Mouse (Mus musculus): ENCODE data around the gene Rbm48. TPM values are rescaled to one million over a fixed set of nuclear protein-coding genes. Genes with fewer than 3 reads are reported as not detected.
A peak's percentile ranks its signal among the peaks of the same experiment; 100 is the strongest.

Rbm48 gene
- 7.8 and 10.5 TPM in 2 replicates for polyA plus RNA-seq (2015; fragmentation: Nextera tagmentation; extraction: Ambion mirVana)

DNA sequence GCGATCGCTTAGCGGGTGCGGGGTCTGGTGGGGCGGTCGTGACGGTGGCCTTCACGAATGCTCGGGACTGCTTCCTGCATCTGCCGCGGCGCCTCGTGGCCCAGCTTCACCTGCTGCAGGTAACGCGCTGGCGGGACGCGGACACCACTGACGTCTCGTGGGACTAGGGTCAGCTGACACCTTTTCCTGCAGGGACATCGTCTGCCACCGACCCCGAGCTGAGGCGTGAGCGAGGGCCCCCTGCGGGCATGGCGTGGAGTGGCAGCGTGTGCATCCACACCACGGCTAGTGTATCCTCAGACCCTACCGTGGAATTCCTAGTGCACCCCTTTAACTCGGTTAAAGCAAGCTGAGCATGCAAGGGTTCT lies at the start of gene Rbm48:
Rbm48 (minus strand) TSS at position 187 of the 368 bp plus-strand sequence.
- Histone ChIP-seq H3K4me2 (replicated peaks; ENCODE audit: low read depth, low read length) (peak within 1 kb of the TSS; percentile 81), H3K27ac (ENCODE audit: low read length) (peak within 1 kb of the TSS; percentile 83), H3K9me3 (ENCODE audit: low read length) (no peaks in the 10 kb centered on the region), H3K27me3 (replicated peaks; ENCODE audit: insufficient read depth, low read length) (no peaks in the 10 kb centered on the region), H3K4me3 (ENCODE audit: low read depth, low read length) (peak within 1 kb of the TSS; percentile 88), H3K36me3 (ENCODE audit: insufficient read depth, low read length) (0 out of 2 replicates have a peak, but pooled peaks cover 7% of the 10 kb centered on the region), H3K4me1 (ENCODE audit: insufficient read depth, low read depth, low read length) (peaks cover 7% of the 10 kb centered on the region; the same call in 1 of the 2 replicates), H3K9ac (replicated peaks; ENCODE audit: low read depth) (peak within 1 kb of the TSS; percentile 68)
- DNase-seq (ENCODE audit: low spot score) (peak; percentile 89), ATAC-seq (peak; percentile 90)
- TF ChIP-seq CTCF (IDR thresholded peaks at IDR 0.05), result peak; percentile 84
- no peak for TF ChIP-seq EP300 (IDR thresholded peaks at IDR 0.05)
- WGBS, result under 1% methylated on average over 31 of the region's 31 CpGs

DNA sequence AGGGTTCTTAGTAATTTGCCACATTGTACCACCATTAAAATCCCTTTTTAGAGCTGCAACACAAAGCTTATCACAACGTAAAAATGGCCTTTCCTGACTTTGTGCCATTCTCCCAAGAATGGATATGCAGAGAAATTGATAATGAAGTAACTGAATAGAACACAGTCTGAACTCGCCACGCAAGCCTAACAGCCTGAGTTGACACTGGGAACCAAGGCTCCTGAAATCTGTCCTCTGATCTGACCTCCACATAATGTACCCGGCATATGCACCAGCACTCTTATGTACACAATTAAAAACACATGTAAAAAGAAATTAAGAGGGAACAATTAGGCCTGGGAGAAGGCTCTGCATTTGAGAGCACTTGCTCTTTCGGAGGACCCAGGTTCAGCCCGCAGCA lies 48.9 kb upstream of the Rbm48 start:
- no peak overlapping the region for H3K4me2 ChIP-seq (replicated peaks; ENCODE audit: low read depth, low read length)
- H3K9ac ChIP-seq (replicated peaks; ENCODE audit: low read depth), result no peak overlapping the region
- H3K4me1 ChIP-seq (ENCODE audit: insufficient read depth, low read depth, low read length), result no peaks in the 10 kb centered on the region
- no peaks in the 10 kb centered on the region for H3K27me3 ChIP-seq (replicated peaks; ENCODE audit: insufficient read depth, low read length)
- 0 out of 2 replicates have a peak, but pooled peaks cover 3% of the 10 kb centered on the region for H3K36me3 ChIP-seq (ENCODE audit: insufficient read depth, low read length)
- no peak overlapping the region for H3K4me3 ChIP-seq (ENCODE audit: low read depth, low read length)
- TF ChIP-seq EP300 (IDR thresholded peaks at IDR 0.05) (no peak), CTCF (IDR thresholded peaks at IDR 0.05) (no peak)
- no peaks in the 10 kb centered on the region for H3K9me3 ChIP-seq (ENCODE audit: low read length)
- WGBS, result 81% methylated on average over 6 of the region's 6 CpGs
- no peak for ATAC-seq
- no peak for DNase-seq (ENCODE audit: low spot score)
- no peak overlapping the region for H3K27ac ChIP-seq (ENCODE audit: low read length)

DNA sequence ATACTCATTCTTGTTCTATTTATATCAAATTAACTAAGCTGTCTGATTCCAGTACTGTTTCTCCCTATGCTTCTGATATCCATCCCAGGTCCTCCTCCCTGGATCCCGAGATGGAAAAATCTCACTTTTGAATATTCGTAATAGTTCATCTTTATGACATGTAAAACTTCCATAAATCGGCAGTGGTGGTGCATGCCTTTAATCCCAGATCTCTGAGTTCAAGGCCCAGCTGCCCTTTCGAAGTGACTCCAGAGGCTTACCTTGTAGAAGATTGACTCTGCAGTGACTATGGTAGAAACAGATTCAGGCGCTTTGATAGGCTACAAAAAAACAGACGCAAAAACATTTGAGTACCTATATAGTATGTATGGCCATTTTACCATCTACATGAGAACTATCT lies 48.2 kb upstream of the Rbm48 start:
- no peaks in the 10 kb centered on the region for H3K9me3 ChIP-seq (ENCODE audit: low read length)
- no peak for TF ChIP-seq EP300 (IDR thresholded peaks at IDR 0.05)
- no peak for TF ChIP-seq CTCF (IDR thresholded peaks at IDR 0.05)
- no peak for ATAC-seq
- DNase-seq (ENCODE audit: low spot score), result no peak
- H3K4me1 ChIP-seq (ENCODE audit: insufficient read depth, low read depth, low read length), result no peaks in the 10 kb centered on the region
- 90% methylated on average over 6 of the region's 6 CpGs for WGBS
- H3K27ac ChIP-seq (ENCODE audit: low read length), result no peak overlapping the region
- H3K4me2 ChIP-seq (replicated peaks; ENCODE audit: low read depth, low read length), result no peak overlapping the region
- H3K4me3 ChIP-seq (ENCODE audit: low read depth, low read length), result no peak overlapping the region
- 0 out of 2 replicates have a peak, but pooled peaks cover 3% of the 10 kb centered on the region for H3K36me3 ChIP-seq (ENCODE audit: insufficient read depth, low read length)
- H3K27me3 ChIP-seq (replicated peaks; ENCODE audit: insufficient read depth, low read length), result no peaks in the 10 kb centered on the region
- H3K9ac ChIP-seq (replicated peaks; ENCODE audit: low read depth), result no peak overlapping the region

DNA sequence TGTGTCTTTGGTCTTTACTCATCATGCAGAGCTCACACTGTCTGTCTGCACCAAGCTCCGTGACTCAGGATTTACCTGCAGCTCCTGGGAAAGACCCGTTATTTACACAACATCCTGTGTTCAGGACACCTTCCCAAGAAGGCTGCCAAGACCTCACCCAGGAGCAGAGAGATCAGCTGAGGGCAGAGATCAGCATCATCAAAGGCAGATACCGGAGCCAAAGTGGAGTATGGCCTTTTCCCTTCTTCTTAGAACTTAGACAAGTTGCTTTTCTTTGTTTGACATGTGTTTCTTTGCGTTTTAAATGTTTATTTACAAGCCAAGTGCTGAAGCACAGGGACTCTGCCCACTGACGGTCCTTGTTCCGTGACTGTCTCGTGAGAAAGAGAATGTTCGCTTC lies 38.9 kb upstream of the Rbm48 start:
- no peak for DNase-seq (ENCODE audit: low spot score)
- Histone ChIP-seq H3K9ac (replicated peaks; ENCODE audit: low read depth) (no peak overlapping the region), H3K27ac (ENCODE audit: low read length) (no peak overlapping the region), H3K9me3 (ENCODE audit: low read length) (no peaks in the 10 kb centered on the region), H3K36me3 (ENCODE audit: insufficient read depth, low read length) (peaks cover 6% of the 10 kb centered on the region; the same call in 1 of the 2 replicates), H3K4me2 (replicated peaks; ENCODE audit: low read depth, low read length) (no peak overlapping the region), H3K4me1 (ENCODE audit: insufficient read depth, low read depth, low read length) (no peaks in the 10 kb centered on the region), H3K27me3 (replicated peaks; ENCODE audit: insufficient read depth, low read length) (no peaks in the 10 kb centered on the region), H3K4me3 (ENCODE audit: low read depth, low read length) (no peak overlapping the region)
- WGBS, result 73% methylated on average over 8 of the region's 8 CpGs
- ATAC-seq, result no peak
- TF ChIP-seq CTCF (IDR thresholded peaks at IDR 0.05), result no peak
- no peak for TF ChIP-seq EP300 (IDR thresholded peaks at IDR 0.05)

DNA sequence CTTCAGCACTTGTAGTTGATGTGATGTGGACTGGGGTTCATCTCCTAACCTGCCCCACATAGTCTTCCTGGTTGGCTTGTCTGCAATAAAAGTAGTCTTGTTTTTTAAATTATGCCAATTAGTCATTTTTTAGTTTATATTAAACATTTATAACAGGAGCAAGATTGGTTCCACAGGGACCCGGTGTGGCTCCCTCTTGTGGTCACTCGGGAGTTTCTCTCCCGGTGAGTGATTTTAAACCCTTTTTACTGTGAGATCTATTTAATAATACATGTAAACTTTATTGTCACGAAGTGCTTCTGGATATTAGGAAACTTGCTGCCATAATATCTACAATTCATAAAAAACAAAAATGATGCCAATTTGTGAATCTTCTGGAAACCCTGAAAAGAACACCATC lies 37.6 kb upstream of the Rbm48 start:
- no peak for DNase-seq (ENCODE audit: low spot score)

DNA sequence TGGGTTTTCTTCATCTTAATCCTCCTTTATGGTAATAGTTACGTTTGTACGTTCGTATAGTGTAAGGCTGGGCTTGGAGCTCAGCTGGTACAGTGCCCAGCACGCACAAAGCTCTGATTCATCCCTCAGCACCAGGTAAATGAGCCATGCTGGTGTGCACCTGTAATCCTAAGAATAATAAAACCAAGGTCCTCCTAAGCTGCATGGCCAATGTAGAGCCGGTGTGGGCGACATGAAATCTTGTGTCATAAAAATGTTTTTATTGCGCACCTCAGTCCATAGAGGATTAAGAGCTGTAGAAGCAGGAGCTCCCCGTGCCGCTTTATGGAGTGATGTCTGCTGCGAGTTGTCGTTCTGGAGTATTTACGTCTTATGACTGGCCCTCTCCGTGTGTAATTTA lies 36.9 kb upstream of the Rbm48 start:
- 94% methylated on average over 13 of the region's 13 CpGs for WGBS
- TF ChIP-seq EP300 (IDR thresholded peaks at IDR 0.05), result no peak
- TF ChIP-seq CTCF (IDR thresholded peaks at IDR 0.05), result no peak
- Histone ChIP-seq H3K4me1 (ENCODE audit: insufficient read depth, low read depth, low read length) (no peaks in the 10 kb centered on the region), H3K9ac (replicated peaks; ENCODE audit: low read depth) (no peak overlapping the region), H3K27me3 (replicated peaks; ENCODE audit: insufficient read depth, low read length) (no peaks in the 10 kb centered on the region), H3K4me2 (replicated peaks; ENCODE audit: low read depth, low read length) (no peak overlapping the region), H3K36me3 (ENCODE audit: insufficient read depth, low read length) (peaks cover 6% of the 10 kb centered on the region; the same call in 1 of the 2 replicates), H3K27ac (ENCODE audit: low read length) (no peak overlapping the region), H3K4me3 (ENCODE audit: low read depth, low read length) (no peak overlapping the region), H3K9me3 (ENCODE audit: low read length) (no peaks in the 10 kb centered on the region)
- DNase-seq (ENCODE audit: low spot score) (no peak), ATAC-seq (no peak)

More for the DNA sequence above, 37.6 kb upstream of the Rbm48 start:
- Histone ChIP-seq H3K27me3 (replicated peaks; ENCODE audit: insufficient read depth, low read length) (no peaks in the 10 kb centered on the region), H3K4me3 (ENCODE audit: low read depth, low read length) (no peak overlapping the region), H3K9ac (replicated peaks; ENCODE audit: low read depth) (no peak overlapping the region), H3K4me1 (ENCODE audit: insufficient read depth, low read depth, low read length) (no peaks in the 10 kb centered on the region), H3K27ac (ENCODE audit: low read length) (no peak overlapping the region), H3K9me3 (ENCODE audit: low read length) (no peaks in the 10 kb centered on the region), H3K36me3 (ENCODE audit: insufficient read depth, low read length) (peaks cover 6% of the 10 kb centered on the region; the same call in 1 of the 2 replicates), H3K4me2 (replicated peaks; ENCODE audit: low read depth, low read length) (no peak overlapping the region)
- ATAC-seq, result no peak
- WGBS, result 69% methylated on average over 4 of the region's 4 CpGs
- TF ChIP-seq CTCF (IDR thresholded peaks at IDR 0.05) (peak; percentile 52), EP300 (IDR thresholded peaks at IDR 0.05) (no peak)

DNA sequence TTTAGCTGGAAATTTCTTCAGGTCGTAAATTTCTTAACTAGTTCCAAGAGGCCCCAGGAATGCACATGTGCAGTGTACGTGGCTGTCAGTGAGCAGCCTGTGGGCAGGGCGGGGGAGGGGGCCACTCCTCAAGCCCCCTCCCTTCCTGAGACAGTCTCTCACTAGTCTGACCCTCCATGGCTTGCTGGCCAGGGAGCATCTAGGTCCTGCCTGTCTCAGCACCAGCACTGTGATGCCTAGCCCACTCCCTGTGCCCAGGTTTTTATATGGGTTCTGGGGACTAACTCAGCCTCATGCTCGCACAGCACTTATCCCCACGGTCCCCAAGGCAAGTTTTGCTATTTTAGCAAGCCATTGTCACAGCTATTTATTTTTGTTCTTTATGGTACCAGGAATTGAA lies 35.9 kb upstream of the Rbm48 start:
- WGBS, result 82% methylated on average over 5 of the region's 5 CpGs
- H3K36me3 ChIP-seq (ENCODE audit: insufficient read depth, low read length), result peaks cover 6% of the 10 kb centered on the region; the same call in 1 of the 2 replicates
- H3K4me2 ChIP-seq (replicated peaks; ENCODE audit: low read depth, low read length), result no peak overlapping the region
- H3K27me3 ChIP-seq (replicated peaks; ENCODE audit: insufficient read depth, low read length), result no peaks in the 10 kb centered on the region
- H3K4me1 ChIP-seq (ENCODE audit: insufficient read depth, low read depth, low read length), result no peaks in the 10 kb centered on the region
- no peak overlapping the region for H3K4me3 ChIP-seq (ENCODE audit: low read depth, low read length)
- TF ChIP-seq CTCF (IDR thresholded peaks at IDR 0.05) (no peak), EP300 (IDR thresholded peaks at IDR 0.05) (no peak)
- H3K9ac ChIP-seq (replicated peaks; ENCODE audit: low read depth), result no peak overlapping the region
- DNase-seq (ENCODE audit: low spot score), result no peak
- no peak for ATAC-seq
- H3K9me3 ChIP-seq (ENCODE audit: low read length), result no peaks in the 10 kb centered on the region
- H3K27ac ChIP-seq (ENCODE audit: low read length), result no peak overlapping the region
